Mouse (Mus musculus) hindbrain, embryonic 14.5 days (tissue): ENCODE results near the gene Zmynd11. TPM values are rescaled to one million over a fixed set of nuclear protein-coding genes. Genes with fewer than 3 reads are reported as not detected.

Source experiments
- ATAC-seq: fragments of 200-750 bp; cut with Nextera tagmentation; 2 replicates; pipeline ENCODE4 v1.8.0; 2017; ENCODE audit warnings: moderate number of reproducible peaks, mild to moderate bottlenecking, moderate TSS enrichment, moderate library complexity; ENCODE audit not compliant: low FRiP score
- DNase-seq: peaks from one replicate; pipeline ENCODE4 v3.0.0-alpha.2; 2015; ENCODE audit warnings: low spot score
- H3K27ac ChIP-seq: fragments of 300-500 bp; sonication (generic); 2 replicates; pipeline ENCODE4 v1.5.1; 2014; ENCODE audit warnings: mild to moderate bottlenecking, moderate library complexity
- H3K27me3 ChIP-seq: fragments of 300-500 bp; sonication (generic); 2 replicates; pipeline ENCODE4 v1.6.1; 2014; ENCODE audit warnings: mild to moderate bottlenecking, low read length, mixed read lengths; ENCODE audit not compliant: control insufficient read depth, insufficient read depth
- H3K36me3 ChIP-seq: fragments of 300-500 bp; sonication (generic); replicated peaks from 2 replicates; pipeline ENCODE4 v1.6.1; 2014; ENCODE audit not compliant: control insufficient read depth, insufficient read depth
- H3K4me1 ChIP-seq: fragments of 300-500 bp; sonication (generic); replicated peaks from 2 replicates; pipeline ENCODE4 v1.6.1; 2014; ENCODE audit warnings: antibody characterized with exemption, low read length, mixed read lengths; ENCODE audit not compliant: control insufficient read depth, insufficient read depth
- H3K4me2 ChIP-seq: fragments of 300-500 bp; sonication (generic); replicated peaks from 2 replicates; pipeline ENCODE4 v1.6.1; 2014; ENCODE audit warnings: mild to moderate bottlenecking, moderate library complexity
- H3K4me3 ChIP-seq: fragments of 300-500 bp; sonication (generic); replicated peaks from 2 replicates; pipeline ENCODE4 v1.5.1; 2014; ENCODE audit warnings: mild to moderate bottlenecking, low read length
- H3K9ac ChIP-seq: fragments of 300-500 bp; sonication (generic); 2 replicates; pipeline ENCODE4 v1.6.1; 2014
- H3K9me3 ChIP-seq: fragments of 300-500 bp; sonication (generic); 2 replicates; pipeline ENCODE4 v1.6.1; 2016; ENCODE audit warnings: low read length; ENCODE audit not compliant: control insufficient read depth
- WGBS: fragments of 180-500 bp; shearing (Covaris S2); extraction: QIAGEN DNeasy Blood & Tissue Kit; methylation state at CpG from one replicate; pipeline ENCODE4 v1.1.7; 2014; 5-methylcytosine and 5-hydroxymethylcytosine counted together
- polyA plus RNA-seq: library from polyadenylated mRNA; unstranded; fragments of >200 nt; fragmentation: Nextera tagmentation; extraction: Ambion mirVana; gene quantifications from 2 replicates; pipeline ENCODE4 v1.2.1, GENCODE M21; 2014

Zmynd11 gene
- polyA plus RNA-seq, 1 experiment from 2014 or later, result 189 TPM

DNA sequence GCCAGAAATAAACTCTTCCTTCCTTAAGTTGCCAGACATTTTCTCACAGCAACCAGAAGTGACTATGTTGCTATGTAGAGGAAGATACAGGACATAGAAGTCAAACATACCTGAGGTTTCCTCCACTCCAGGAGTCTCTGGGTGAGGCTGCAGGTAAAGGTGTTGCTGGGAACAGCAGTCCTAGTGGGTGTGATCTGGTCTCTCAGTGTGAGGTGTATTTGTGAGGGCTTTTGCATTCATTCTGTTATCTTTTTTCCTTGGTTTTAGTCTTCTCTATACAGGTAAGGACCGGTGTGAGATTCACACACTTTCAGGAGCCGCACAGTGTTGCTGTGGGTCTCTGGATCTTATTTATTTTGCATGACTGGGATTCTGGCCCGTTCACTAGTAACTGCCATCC lies 83.6 kb downstream of the Zmynd11 start:
- H3K4me1 ChIP-seq, result no peaks in the 10 kb centered on the region
- H3K9ac ChIP-seq, result no peak overlapping the region
- H3K4me3 ChIP-seq, result no peak overlapping the region
- H3K27ac ChIP-seq, result no peak overlapping the region
- DNase-seq (no peak), ATAC-seq (no peak)
- H3K36me3 ChIP-seq, result peaks cover 52% of the 10 kb centered on the region
- H3K27me3 ChIP-seq, result no peaks in the 10 kb centered on the region
- no peak overlapping the region for H3K4me2 ChIP-seq
- 95% methylated on average over 3 of the region's 3 CpGs for WGBS
- 0 out of 2 replicates have a peak, but pooled peaks cover 4% of the 10 kb centered on the region for H3K9me3 ChIP-seq

- Histone ChIP-seq H3K4me2 (no peak overlapping the region), H3K36me3 (peaks cover 13% of the 10 kb centered on the region), H3K4me1 (no peaks in the 10 kb centered on the region), H3K9ac (no peak overlapping the region), H3K27me3 (no peaks in the 10 kb centered on the region), H3K9me3 (peaks cover 13% of the 10 kb centered on the region; the same call in 1 of the 2 replicates), H3K27ac (no peak overlapping the region), H3K4me3 (no peak overlapping the region)
- DNase-seq (no peak), ATAC-seq (no peak)
- WGBS, result 97% methylated on average over 1 of the region's 1 CpGs
Observed at GRCm38 (mm10) chr13:9674126-9674525, 91.0 kb downstream of the Zmynd11 start.

DNA sequence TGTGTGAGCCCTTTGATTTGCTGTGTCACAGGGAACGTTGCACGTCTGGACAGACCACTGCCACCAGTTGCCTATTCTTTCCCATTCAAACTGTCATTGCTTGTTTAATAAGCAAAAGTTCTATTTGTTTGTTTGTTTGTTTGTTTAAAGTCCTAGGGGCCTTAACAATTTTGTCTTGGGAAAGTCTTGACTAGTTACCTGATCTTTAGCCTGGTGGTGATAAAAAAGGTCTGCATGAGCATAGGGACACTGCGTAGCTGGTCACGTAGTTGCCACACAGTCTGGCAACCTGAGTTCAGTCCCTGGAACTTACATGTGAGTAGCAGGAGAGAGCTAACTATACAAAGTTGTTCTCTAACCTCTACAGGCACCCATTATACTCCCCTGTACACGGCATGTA lies 95.9 kb downstream of the Zmynd11 start:
- 92% methylated on average over 5 of the region's 5 CpGs for WGBS
- no peak for DNase-seq
- no peak for ATAC-seq
- Histone ChIP-seq H3K4me1 (no peaks in the 10 kb centered on the region), H3K27me3 (no peaks in the 10 kb centered on the region), H3K27ac (no peak overlapping the region), H3K36me3 (peaks cover 31% of the 10 kb centered on the region), H3K4me3 (no peak overlapping the region), H3K9ac (no peak overlapping the region), H3K9me3 (no peaks in the 10 kb centered on the region), H3K4me2 (no peak overlapping the region)

DNA sequence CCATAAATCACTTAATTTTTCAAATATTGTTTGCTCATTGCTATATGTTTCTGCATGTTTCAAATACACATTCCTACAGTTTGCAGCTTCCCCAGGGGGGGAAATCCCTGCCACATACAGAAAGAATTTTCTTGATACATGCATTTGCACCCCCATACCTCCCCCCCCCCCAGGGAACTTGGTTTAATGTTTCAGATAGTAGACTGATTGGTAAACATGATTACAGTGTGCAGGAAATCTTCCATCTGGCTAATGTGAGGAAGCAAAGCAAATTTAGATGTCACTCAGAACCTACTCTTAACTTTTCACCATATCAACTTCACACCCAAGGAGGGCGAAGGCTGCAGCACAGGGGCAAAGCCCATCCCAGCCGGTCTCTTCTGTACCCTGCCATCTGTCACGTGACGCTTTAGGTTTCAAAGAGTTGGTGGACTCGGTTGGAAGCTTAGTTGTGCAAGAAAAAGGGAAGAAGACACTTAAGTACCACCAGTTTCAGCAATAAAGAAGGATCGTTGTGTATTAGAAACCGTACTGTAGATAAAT lies 97.1 kb downstream of the Zmynd11 start:
- Histone ChIP-seq H3K36me3 (peaks cover 42% of the 10 kb centered on the region), H3K9ac (no peak overlapping the region), H3K4me1 (no peaks in the 10 kb centered on the region), H3K27ac (no peak overlapping the region), H3K27me3 (no peaks in the 10 kb centered on the region), H3K4me3 (no peak overlapping the region), H3K9me3 (no peaks in the 10 kb centered on the region), H3K4me2 (no peak overlapping the region)
- ATAC-seq, result no peak
- DNase-seq, result no peak
- WGBS, result 87% methylated on average over 7 of the region's 7 CpGs

GRCm38 (mm10) chr13:9663593-9663992 lies 101.5 kb downstream of the Zmynd11 start:
- no peaks in the 10 kb centered on the region for H3K9me3 ChIP-seq
- H3K4me3 ChIP-seq, result no peak overlapping the region
- no peak overlapping the region for H3K27ac ChIP-seq
- H3K9ac ChIP-seq, result no peak overlapping the region
- H3K36me3 ChIP-seq, result peaks cover 72% of the 10 kb centered on the region
- no peaks in the 10 kb centered on the region for H3K27me3 ChIP-seq
- no peak for ATAC-seq
- no peaks in the 10 kb centered on the region for H3K4me1 ChIP-seq
- no peak overlapping the region for H3K4me2 ChIP-seq
- no peak for DNase-seq
- WGBS, result 98% methylated on average over 1 of the region's 1 CpGs

GRCm38 (mm10) chr13:9660711-9661110 lies 104.4 kb downstream of the Zmynd11 start:
- no peaks in the 10 kb centered on the region for H3K27me3 ChIP-seq
- no peak overlapping the region for H3K9ac ChIP-seq
- H3K27ac ChIP-seq, result no peak overlapping the region
- no peak for DNase-seq
- H3K9me3 ChIP-seq, result no peaks in the 10 kb centered on the region
- H3K4me3 ChIP-seq, result no peak overlapping the region
- 91% methylated on average over 1 of the region's 1 CpGs for WGBS
- no peak for ATAC-seq
- no peak overlapping the region for H3K4me2 ChIP-seq
- peaks cover 78% of the 10 kb centered on the region for H3K36me3 ChIP-seq
- H3K4me1 ChIP-seq, result no peaks in the 10 kb centered on the region

DNA sequence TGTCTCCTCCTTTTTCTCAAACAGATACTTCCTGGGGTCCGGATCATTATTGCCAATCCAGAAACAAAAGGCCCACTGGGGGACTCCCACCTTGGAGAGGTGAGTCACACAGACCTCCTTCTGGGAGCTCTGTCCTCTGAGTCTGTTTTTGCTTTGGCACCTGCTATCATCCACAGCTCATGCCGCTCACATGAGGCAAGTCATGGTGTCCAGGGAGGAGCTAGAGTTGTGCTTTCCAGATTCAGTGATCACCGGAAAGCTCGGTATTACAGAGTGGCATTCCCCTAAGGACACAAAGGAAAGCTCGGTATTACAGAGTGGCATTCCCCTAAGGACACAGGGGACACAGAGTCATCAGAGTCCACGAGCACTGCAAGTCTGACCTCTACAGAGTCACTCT lies 108.5 kb downstream of the Zmynd11 start:
- no peak for ATAC-seq
- H3K36me3 ChIP-seq, result peaks cover 47% of the 10 kb centered on the region

GRCm38 (mm10) chr13:9653018-9653417 lies 112.1 kb downstream of the Zmynd11 start:
- no peak overlapping the region for H3K4me2 ChIP-seq
- no peaks in the 10 kb centered on the region for H3K9me3 ChIP-seq
- no peak overlapping the region for H3K9ac ChIP-seq
- H3K27ac ChIP-seq, result no peak overlapping the region
- no peaks in the 10 kb centered on the region for H3K27me3 ChIP-seq
- H3K36me3 ChIP-seq, result peaks cover 20% of the 10 kb centered on the region
- DNase-seq (no peak), ATAC-seq (no peak)
- H3K4me3 ChIP-seq, result no peak overlapping the region
- 86% methylated on average over 3 of the region's 3 CpGs for WGBS
- H3K4me1 ChIP-seq, result no peaks in the 10 kb centered on the region

More for the DNA sequence above, 108.5 kb downstream of the Zmynd11 start:
- no peak overlapping the region for H3K4me2 ChIP-seq
- H3K9me3 ChIP-seq, result no peaks in the 10 kb centered on the region
- no peaks in the 10 kb centered on the region for H3K27me3 ChIP-seq
- no peak overlapping the region for H3K9ac ChIP-seq
- no peak overlapping the region for H3K27ac ChIP-seq
- no peak overlapping the region for H3K4me3 ChIP-seq
- no peaks in the 10 kb centered on the region for H3K4me1 ChIP-seq
- 95% methylated on average over 6 of the region's 6 CpGs for WGBS
- no peak for DNase-seq

DNA sequence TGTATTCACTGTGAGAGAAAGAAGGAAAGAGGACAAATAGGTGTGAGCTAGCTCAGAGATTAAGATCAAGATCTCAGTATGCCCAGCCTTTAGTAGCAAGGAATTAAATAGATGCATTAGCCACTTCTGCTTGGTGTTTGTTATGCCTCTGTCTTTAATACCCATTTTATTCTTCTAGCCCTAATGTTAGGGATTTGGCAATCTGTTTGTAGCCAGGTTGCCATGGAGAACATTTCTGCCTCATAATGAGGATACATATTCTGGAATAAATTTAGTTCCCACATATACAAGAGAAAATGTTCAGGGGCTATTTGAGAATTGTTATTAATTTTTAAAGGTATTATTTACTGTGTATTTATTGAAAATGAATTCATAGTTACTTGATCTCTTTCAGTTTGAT lies 114.5 kb downstream of the Zmynd11 start:
- no peak overlapping the region for H3K9ac ChIP-seq
- H3K4me3 ChIP-seq, result no peak overlapping the region
- no peak overlapping the region for H3K27ac ChIP-seq
- H3K27me3 ChIP-seq, result no peaks in the 10 kb centered on the region
- H3K4me1 ChIP-seq, result no peaks in the 10 kb centered on the region
- H3K4me2 ChIP-seq, result no peak overlapping the region
- no peak for ATAC-seq
- no peaks in the 10 kb centered on the region for H3K9me3 ChIP-seq
- no peak for DNase-seq
- peaks cover 19% of the 10 kb centered on the region for H3K36me3 ChIP-seq

GRCm38 (mm10) chr13:9649894-9650293 lies 115.2 kb downstream of the Zmynd11 start:
- H3K36me3 ChIP-seq, result peaks cover 24% of the 10 kb centered on the region
- no peaks in the 10 kb centered on the region for H3K27me3 ChIP-seq
- WGBS, result 97% methylated on average over 1 of the region's 1 CpGs
- H3K9me3 ChIP-seq, result no peaks in the 10 kb centered on the region
- H3K27ac ChIP-seq, result no peak overlapping the region
- DNase-seq, result no peak
- H3K4me2 ChIP-seq, result no peak overlapping the region
- no peak overlapping the region for H3K4me3 ChIP-seq
- ATAC-seq, result no peak
- no peaks in the 10 kb centered on the region for H3K4me1 ChIP-seq
- no peak overlapping the region for H3K9ac ChIP-seq
